Mouse (Mus musculus): Measurements from ENCODE around the gene Mcrip2.

GRCm38 (mm10) chr17:25874721-25875170 lies 6.2 kb upstream of the Mcrip2 start, which contains the start of gene Mettl26:
- TF ChIP-seq TCF3 (IDR thresholded peaks at IDR 0.05; ENCODE audit: insufficient read length, low read depth), result no peak
- TF ChIP-seq POLR2A (IDR thresholded peaks at IDR 0.05; ENCODE audit: insufficient read length, low read depth), result no peak
- no peak for TF ChIP-seq E2F4 (IDR thresholded peaks at IDR 0.05; ENCODE audit: insufficient read depth)
- TF ChIP-seq MYOD1 (IDR thresholded peaks at IDR 0.05; ENCODE audit: control insufficient read depth in 1 of 3, insufficient read length in 2 of 3, low read depth in 2 of 3), result no peak
- no peak for TF ChIP-seq TCF12 (IDR thresholded peaks at IDR 0.05; ENCODE audit: insufficient read depth, poor library complexity, severe bottlenecking)
- TF ChIP-seq POLR2AphosphoS2 (IDR thresholded peaks at IDR 0.05; ENCODE audit: insufficient read length, low read depth), result peak; percentile 55
- no peak for TF ChIP-seq USF1 (IDR thresholded peaks at IDR 0.05; ENCODE audit: low read depth)
- TF ChIP-seq MYOG (IDR thresholded peaks at IDR 0.05; ENCODE audit: control insufficient read depth in 1 of 3, insufficient read depth in 1 of 3, insufficient read length in 2 of 3, low read depth in 2 of 3), result no peak
- no peak for TF ChIP-seq CEBPB (IDR thresholded peaks at IDR 0.05; ENCODE audit: insufficient read depth, poor library complexity, severe bottlenecking)
- TF ChIP-seq REST (IDR thresholded peaks at IDR 0.05; ENCODE audit: insufficient read depth, insufficient read length), result no peak

All from myocyte (in vitro differentiated cells).